11 mouse cellular contexts compared by ENCODE assay signal in genomic region chr5:92488408-92488807, GRCm38 (mm10). TPM values are rescaled to one million over a fixed set of nuclear protein-coding genes. Genes with fewer than 3 reads are reported as not detected.
DNase-seq lines count a peak whose midpoint lies in the region; ATAC-seq and TF ChIP-seq lines count a peak whose summit lies in the region.
"Had no signal": no experiment of that assay in that cellular context is flagged by ENCODE, and none has a peak within 500 bp of the region (broad histone marks: within the 10 kb centered on the region; RNA-seq: fewer than 3 reads in every experiment).

No protein-coding gene starts in this region.

- DNase-seq in heart, adult 11 months, result peak; percentile 78
- DNase-seq in heart, postnatal 14 days, result no peak
- no peak for DNase-seq in liver, embryonic 11.5 days (ENCODE audit: low spot score)
- DNase-seq in lung, embryonic 14.5 days, result peak; percentile 53
- DNase-seq in thymus, postnatal 14 days, result peak; percentile 44
- no peak for DNase-seq in left cerebral cortex, adult 9 months (ENCODE audit: low spot score in 2 of 2)

- no peak overlapping the region for H3K4me2 ChIP-seq in liver, embryonic 16.5 days (ENCODE audit: low read depth, low read length)
- no peak overlapping the region for H3K4me2 ChIP-seq in liver, embryonic 11.5 days
- H3K4me2 ChIP-seq in lung, embryonic 14.5 days, result 0 out of 2 replicates have a peak overlapping the region, but pooled peaks have one; percentile 15
- H3K4me2 ChIP-seq in midbrain, embryonic 16.5 days (ENCODE audit: low read length), result no peak overlapping the region
- H3K4me2 ChIP-seq: neural tube, embryonic 15.5 days had no signal

- TF ChIP-seq CTCF in lung, embryonic 14.5 days (IDR thresholded peaks at IDR 0.05; ENCODE audit: low read depth), result no peak

- H3K36me3 ChIP-seq in liver, embryonic 16.5 days (ENCODE audit: control insufficient read depth, insufficient read depth), result peaks cover 3% of the 10 kb centered on the region
- H3K36me3 ChIP-seq in liver, embryonic 11.5 days (ENCODE audit: control insufficient read depth, insufficient read depth, low read length), result peaks cover 4% of the 10 kb centered on the region; the same call in 1 of the 2 replicates
- H3K36me3 ChIP-seq in lung, embryonic 14.5 days (ENCODE audit: insufficient read depth), result peaks cover 14% of the 10 kb centered on the region; the same call in 1 of the 2 replicates
- H3K36me3 ChIP-seq in midbrain, embryonic 16.5 days (ENCODE audit: control insufficient read depth, insufficient read depth, low read length), result peaks cover 18% of the 10 kb centered on the region

- no peak overlapping the region for H3K27ac ChIP-seq in liver, embryonic 16.5 days (ENCODE audit: low read length)
- H3K27ac ChIP-seq in liver, embryonic 11.5 days (ENCODE audit: low read depth, low read length), result no peak overlapping the region
- peak overlapping the region; percentile 82 for H3K27ac ChIP-seq in lung, embryonic 14.5 days (ENCODE audit: low read depth)
- no peak overlapping the region for H3K27ac ChIP-seq in midbrain, embryonic 16.5 days (ENCODE audit: low read length)
- H3K27ac ChIP-seq: hindbrain, embryonic 10.5 days; midbrain, embryonic 10.5 days had no signal

- H3K9me3 ChIP-seq in liver, embryonic 16.5 days (replicated peaks; ENCODE audit: control insufficient read depth, low read length), result no peaks in the 10 kb centered on the region
- H3K9me3 ChIP-seq in liver, embryonic 11.5 days (ENCODE audit: control insufficient read depth, low read length), result no peaks in the 10 kb centered on the region
- H3K9me3 ChIP-seq in lung, embryonic 14.5 days (ENCODE audit: low read depth, low read length), result peaks cover 4% of the 10 kb centered on the region; the same call in 1 of the 2 replicates
- H3K9me3 ChIP-seq in midbrain, embryonic 16.5 days (replicated peaks; ENCODE audit: control insufficient read depth, low read length, poor library complexity, severe bottlenecking), result no peaks in the 10 kb centered on the region
- H3K9me3 ChIP-seq: hindbrain, embryonic 10.5 days; neural tube, embryonic 15.5 days had no signal

- intact Hi-C loops in heart, postnatal 14 days (cut with DNase I), result no loop called here

- no peak for ATAC-seq in liver, embryonic 16.5 days (ENCODE audit: low read depth)
- no peak for ATAC-seq in liver, embryonic 11.5 days (replicated peaks; ENCODE audit: low FRiP score)
- peak; percentile 73 for ATAC-seq in lung, embryonic 14.5 days (ENCODE audit: insufficient read depth)
- no peak for ATAC-seq in midbrain, embryonic 16.5 days

- H3K9ac ChIP-seq in liver, embryonic 16.5 days (ENCODE audit: low read depth, low read length), result peak overlapping the region; percentile 9; the same call in 1 of the 2 replicates
- no peak overlapping the region for H3K9ac ChIP-seq in liver, embryonic 11.5 days (ENCODE audit: low read depth, low read length)
- no peak overlapping the region for H3K9ac ChIP-seq in lung, embryonic 14.5 days
- H3K9ac ChIP-seq in midbrain, embryonic 16.5 days (ENCODE audit: low read depth, low read length), result no peak overlapping the region

- no peak overlapping the region for H3K4me3 ChIP-seq in liver, embryonic 16.5 days (ENCODE audit: low read depth, low read length)
- H3K4me3 ChIP-seq in liver, embryonic 11.5 days (ENCODE audit: low read depth, low read length), result no peak overlapping the region
- no peak overlapping the region for H3K4me3 ChIP-seq in lung, embryonic 14.5 days (ENCODE audit: low read depth, low read length)
- H3K4me3 ChIP-seq in midbrain, embryonic 16.5 days (ENCODE audit: low read depth, low read length), result no peak overlapping the region
- H3K4me3 ChIP-seq: hindbrain, embryonic 10.5 days; midbrain, embryonic 10.5 days; neural tube, embryonic 15.5 days had no signal

- WGBS in liver, embryonic 16.5 days (ENCODE audit: insufficient replicate concordance), result 44% methylated on average over 3 of the region's 3 CpGs
- WGBS in liver, embryonic 11.5 days, result 68% methylated on average over 3 of the region's 3 CpGs
- 42% methylated on average over 3 of the region's 3 CpGs for WGBS in lung, embryonic 14.5 days
- 82% methylated on average over 3 of the region's 3 CpGs for WGBS in midbrain, embryonic 16.5 days

- H3K27me3 ChIP-seq in liver, embryonic 16.5 days (ENCODE audit: control insufficient read depth, insufficient read depth, low read depth, low read length), result no peaks in the 10 kb centered on the region
- H3K27me3 ChIP-seq in liver, embryonic 11.5 days (replicated peaks; ENCODE audit: control insufficient read depth, insufficient read depth, low read length), result no peaks in the 10 kb centered on the region
- no peaks in the 10 kb centered on the region for H3K27me3 ChIP-seq in lung, embryonic 14.5 days (ENCODE audit: insufficient read depth, low read length)
- no peaks in the 10 kb centered on the region for H3K27me3 ChIP-seq in midbrain, embryonic 16.5 days (ENCODE audit: control insufficient read depth, insufficient read depth, low read depth, low read length)
- H3K27me3 ChIP-seq: neural tube, embryonic 15.5 days had no signal

- peaks cover 24% of the 10 kb centered on the region for H3K4me1 ChIP-seq in liver, embryonic 16.5 days (ENCODE audit: control insufficient read depth, low read depth, low read length)
- H3K4me1 ChIP-seq in liver, embryonic 11.5 days (replicated peaks; ENCODE audit: control insufficient read depth, insufficient read depth, low read length), result peaks cover 16% of the 10 kb centered on the region
- H3K4me1 ChIP-seq in lung, embryonic 14.5 days (ENCODE audit: insufficient read depth), result peaks cover 24% of the 10 kb centered on the region
- no peaks in the 10 kb centered on the region for H3K4me1 ChIP-seq in midbrain, embryonic 16.5 days (ENCODE audit: control insufficient read depth, insufficient read depth, low read length)

RNA-seq across cellular contexts. Expression of gene Scarb2, which starts 18.2 kb away (rescaled TPM):
- total RNA-seq in heart, postnatal 14 days (2021), result 10 to 100 TPM; 71.5 to 72.9 TPM
- 7.8 and 8.0 TPM in 2 replicates for polyA plus RNA-seq in liver, embryonic 16.5 days (2015; fragmentation: Nextera tagmentation; extraction: Ambion mirVana)
- polyA plus RNA-seq in liver, embryonic 11.5 days (2014; fragmentation: Nextera tagmentation; extraction: Ambion mirVana), result 5.7 and 7.0 TPM in 2 replicates
- 9.5 and 10.7 TPM in 2 replicates for polyA plus RNA-seq in lung, embryonic 14.5 days (2014; fragmentation: Nextera tagmentation; extraction: Ambion mirVana)
- polyA plus RNA-seq in midbrain, embryonic 16.5 days (2015; fragmentation: Nextera tagmentation; extraction: Ambion mirVana), result 26.7 and 27.8 TPM in 2 replicates

RNA-seq across cellular contexts. Expression of gene Nup54, which starts 53.4 kb away (rescaled TPM):
- 10 to 100 TPM; 15.8 to 17.0 TPM for total RNA-seq in heart, postnatal 14 days (2021)
- 23.0 and 28.0 TPM in 2 replicates for polyA plus RNA-seq in liver, embryonic 16.5 days (2015; fragmentation: Nextera tagmentation; extraction: Ambion mirVana)
- polyA plus RNA-seq in liver, embryonic 11.5 days (2014; fragmentation: Nextera tagmentation; extraction: Ambion mirVana), result 72.5 and 82.5 TPM in 2 replicates
- polyA plus RNA-seq in lung, embryonic 14.5 days (2014; fragmentation: Nextera tagmentation; extraction: Ambion mirVana), result 57.8 and 61.9 TPM in 2 replicates
- polyA plus RNA-seq in midbrain, embryonic 16.5 days (2015; fragmentation: Nextera tagmentation; extraction: Ambion mirVana), result 57.8 and 62.0 TPM in 2 replicates

Comparison
In these comparisons a context has a peak if more than half of its experiments do, and no peak if none do; other contexts are left out.
1. DNase-seq: peak in heart, adult 11 months (single experiment), lung, embryonic 14.5 days (single experiment) and thymus, postnatal 14 days (single experiment); none in heart, postnatal 14 days (0 of 2), liver, embryonic 11.5 days (single experiment) and left cerebral cortex, adult 9 months (0 of 2).